Mouse (Mus musculus): ENCODE measurements around the gene Hexdc.

DNA sequence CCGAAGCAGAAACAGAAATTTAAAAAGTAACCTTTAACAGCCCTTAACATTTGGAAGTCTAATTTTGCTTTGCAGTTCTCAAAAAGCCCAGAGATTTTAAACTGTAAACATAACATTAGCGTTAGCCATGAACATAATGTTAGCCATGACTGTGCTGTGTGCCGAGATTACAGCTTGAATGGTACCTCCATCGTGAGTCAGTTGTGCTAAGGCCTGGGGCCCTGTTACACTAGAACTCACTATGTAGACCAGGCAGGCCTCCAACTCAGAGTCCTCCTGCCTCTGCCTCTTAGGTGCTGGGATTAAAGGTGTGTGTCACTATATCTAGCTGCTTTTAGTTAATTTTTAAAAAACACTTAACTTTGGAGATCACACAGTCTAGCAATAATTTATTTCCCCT, 27.0 kb downstream of the Hexdc start:
- no peak for TF ChIP-seq TAL1 (IDR thresholded peaks at IDR 0.05; ENCODE audit: low read length)
- TF ChIP-seq GATA1 (IDR thresholded peaks at IDR 0.05; ENCODE audit: low read length), result no peak

Data from erythroblast, embryonic 14.5 days (primary cell).